Mouse (Mus musculus) ovary, adult 10 weeks (tissue): ENCODE measurements around the gene Als2cr12. TPM values are rescaled to one million over a fixed set of nuclear protein-coding genes. Genes with fewer than 3 reads are reported as not detected.

Experiments used
- polyA plus RNA-seq: library from polyadenylated mRNA; stranded (reverse); fragments of 350-450 nt; fragmentation: Illumina TruSeq; extraction: RNeasy Lipid Tissue Mini Kit (QIAGEN cat#74804); gene quantifications from one replicate; pipeline ENCODE4 v1.2.3, GENCODE M21; 2014

The Als2cr12 gene
- polyA plus RNA-seq: not detected

DNA sequence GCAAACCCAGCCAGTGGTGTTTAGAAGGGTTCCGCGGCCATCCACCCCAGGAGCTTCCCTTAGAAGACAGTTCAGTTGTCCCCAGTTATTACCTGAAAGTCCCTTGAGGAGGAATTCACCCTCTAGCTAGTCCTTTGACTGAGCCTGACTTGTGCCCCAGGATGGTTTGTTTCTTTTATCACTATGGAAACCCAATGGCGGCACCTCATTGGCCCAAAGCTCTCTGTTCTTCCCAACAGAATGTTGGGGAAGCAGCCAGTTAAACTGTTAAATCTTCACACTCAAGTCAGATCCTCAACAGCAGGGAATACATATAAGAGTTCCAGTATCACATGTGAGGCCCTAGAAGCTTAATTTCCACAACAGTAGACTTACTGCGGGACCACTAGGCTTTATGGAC, at the start of gene Als2cr12:
TSS of gene Als2cr12 (minus strand) at position 180 of the 400 bp plus-strand sequence.

GRCm38 (mm10) chr1:58711365-58712016, 15.7 kb upstream of the Als2cr12 start, which contains the start of gene Cflar:
Gene Cflar (plus strand): TSS chr1:58711508.

Other genes starting within 250 kb of the Als2cr12 start
- gene Orc2, start 190.9 kb downstream of the Als2cr12 start, polyA plus RNA-seq: 121 TPM
- 67.4 TPM for gene Fam126b, start 109.7 kb downstream of the Als2cr12 start, polyA plus RNA-seq
- 45.4 TPM for gene Ndufb3, start 109.6 kb downstream of the Als2cr12 start, polyA plus RNA-seq
- gene Cflar, start 15.5 kb upstream of the Als2cr12 start, polyA plus RNA-seq: 162 TPM
- gene Casp8, start 99.4 kb upstream of the Als2cr12 start, polyA plus RNA-seq: 47.8 TPM